8 mouse cellular contexts compared by ENCODE assay signal in the genomic region with DNA sequence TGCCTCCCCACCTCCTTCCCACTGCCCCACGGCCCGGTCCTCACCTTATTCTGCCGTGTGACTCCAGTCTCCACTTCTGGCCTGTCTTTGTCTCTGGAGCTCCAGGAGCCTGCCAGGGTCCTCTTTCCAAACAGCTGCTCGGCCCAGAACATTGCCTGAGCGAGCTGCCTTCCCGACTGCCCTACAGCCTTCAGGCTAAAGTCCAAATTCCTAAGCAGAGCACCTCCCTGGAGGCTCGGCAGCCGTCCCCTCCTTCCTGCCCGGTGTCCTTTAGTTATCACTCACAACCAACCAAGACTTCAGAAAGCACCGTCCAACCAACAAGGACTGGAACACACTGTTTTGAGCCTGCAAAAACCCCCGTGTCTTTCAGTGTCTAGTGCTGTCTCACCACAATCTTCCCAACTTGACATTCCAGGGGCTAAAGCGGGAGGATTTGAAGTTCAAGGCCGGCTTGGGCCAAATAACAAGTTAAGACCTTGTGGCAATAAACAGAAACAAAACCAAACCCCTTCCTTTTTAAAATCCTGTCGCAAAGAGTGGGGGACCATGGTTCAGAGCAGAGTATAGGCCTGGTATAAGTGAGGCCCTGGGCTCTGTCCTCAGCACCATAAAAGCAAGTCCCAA. TPM values are rescaled to one million over a fixed set of nuclear protein-coding genes. Genes with fewer than 3 reads are reported as not detected.
DNase-seq lines count a peak whose midpoint lies in the region; ATAC-seq and TF ChIP-seq lines count a peak whose summit lies in the region.

A gene (minus strand): TSS at position 164 of the 627 bp plus-strand sequence.

- no peak within 1 kb of the TSS for H3K9ac ChIP-seq in heart, embryonic 11.5 days (ENCODE audit: low read depth, low read length)
- H3K9ac ChIP-seq in heart, adult 2 months (ENCODE audit: low read depth, low read length) = no peak within 1 kb of the TSS
- H3K9ac ChIP-seq in kidney, embryonic 16.5 days (replicated peaks; ENCODE audit: low read length) = peak within 1 kb of the TSS; percentile 20; the same call in 1 of the 2 replicates
- H3K9ac ChIP-seq in midbrain, embryonic 15.5 days = no peak within 1 kb of the TSS

- no peaks in the 10 kb centered on the region for H3K9me3 ChIP-seq in heart, embryonic 11.5 days (replicated peaks; ENCODE audit: control insufficient read depth, low read length)
- no peaks in the 10 kb centered on the region for H3K9me3 ChIP-seq in kidney, embryonic 16.5 days (ENCODE audit: low read length)
- H3K9me3 ChIP-seq in midbrain, embryonic 15.5 days = no peaks in the 10 kb centered on the region

- intact Hi-C loops in heart, adult 2 months (cut with DNase I) = loop anchor here (1.0 to 2.0 kb wide), 2 partner anchors 200 to 260 kb away; no protein-coding TSS in a partner anchor

- no peak within 1 kb of the TSS for H3K4me2 ChIP-seq in heart, embryonic 11.5 days
- peak within 1 kb of the TSS; percentile 15; the same call in 1 of the 2 replicates for H3K4me2 ChIP-seq in kidney, embryonic 16.5 days (replicated peaks; ENCODE audit: low read depth, low read length)
- H3K4me2 ChIP-seq in midbrain, embryonic 15.5 days = no peak within 1 kb of the TSS

- H3K27me3 ChIP-seq in heart, embryonic 11.5 days (ENCODE audit: control insufficient read depth, insufficient read depth, low read length) = no peaks in the 10 kb centered on the region
- H3K27me3 ChIP-seq in heart, adult 2 months (ENCODE audit: control insufficient read depth, insufficient read depth, low read length) = no peaks in the 10 kb centered on the region
- no peaks in the 10 kb centered on the region for H3K27me3 ChIP-seq in kidney, embryonic 16.5 days (ENCODE audit: insufficient read depth, low read length)
- H3K27me3 ChIP-seq in midbrain, embryonic 15.5 days (replicated peaks) = no peaks in the 10 kb centered on the region

- H3K4me3 ChIP-seq in heart, embryonic 11.5 days (ENCODE audit: low read depth, low read length) = no peak within 1 kb of the TSS
- H3K4me3 ChIP-seq in heart, adult 2 months = no peak within 1 kb of the TSS
- H3K4me3 ChIP-seq in kidney, embryonic 16.5 days (ENCODE audit: low read length) = no peak within 1 kb of the TSS; the same call in 1 of the 2 replicates
- H3K4me3 ChIP-seq in midbrain, embryonic 15.5 days = no peak within 1 kb of the TSS

- no peak for TF ChIP-seq POLR2A in heart, adult 2 months (IDR thresholded peaks at IDR 0.05; ENCODE audit: insufficient read depth, low read depth, low read length)

- no peaks in the 10 kb centered on the region for H3K79me2 ChIP-seq in heart, adult 2 months (replicated peaks; ENCODE audit: control insufficient read depth, insufficient read depth, low read length)

- TF ChIP-seq CTCF in heart, adult 2 months (IDR thresholded peaks at IDR 0.05) = no peak

- no peaks in the 10 kb centered on the region; the same call in 1 of the 2 replicates for H3K4me1 ChIP-seq in heart, embryonic 11.5 days (ENCODE audit: control insufficient read depth, insufficient read depth, low read length)
- H3K4me1 ChIP-seq in heart, adult 2 months (ENCODE audit: control insufficient read depth, insufficient read depth, low read length) = peaks cover 2% of the 10 kb centered on the region; the same call in 1 of the 2 replicates
- peaks cover 7% of the 10 kb centered on the region for H3K4me1 ChIP-seq in kidney, embryonic 16.5 days (ENCODE audit: insufficient read depth, low read length)
- H3K4me1 ChIP-seq in midbrain, embryonic 15.5 days = peaks cover 15% of the 10 kb centered on the region

- no peaks in the 10 kb centered on the region for H3K36me3 ChIP-seq in heart, embryonic 11.5 days (ENCODE audit: control insufficient read depth, insufficient read depth, low read length)
- H3K36me3 ChIP-seq in heart, adult 2 months (ENCODE audit: control insufficient read depth, insufficient read depth, low read length) = no peaks in the 10 kb centered on the region
- no peaks in the 10 kb centered on the region for H3K36me3 ChIP-seq in kidney, embryonic 16.5 days (ENCODE audit: insufficient read depth, low read length)
- H3K36me3 ChIP-seq in midbrain, embryonic 15.5 days (replicated peaks) = no peaks in the 10 kb centered on the region

- DNase-seq in heart, adult 11 months = peak; percentile 93
- peak; percentile 78 to 91 for DNase-seq in adrenal gland, adult (ENCODE audit: inconsistent age in 2 of 2, low spot score in 1 of 2)
- DNase-seq in heart, adult 2 months = peak; percentile 31 to 36
- no peak for DNase-seq in T-cell, adult 2 months (ENCODE audit: low spot score)

- no peak for ATAC-seq in heart, embryonic 11.5 days (replicated peaks; ENCODE audit: insufficient number of reproducible peaks, low FRiP score, low TSS enrichment)
- peak; percentile 74 for ATAC-seq in kidney, embryonic 16.5 days (ENCODE audit: low FRiP score, low TSS enrichment)
- ATAC-seq in midbrain, embryonic 15.5 days (replicated peaks) = no peak
- no peak for ATAC-seq in cerebellum, adult (ENCODE audit: insufficient number of reproducible peaks, low FRiP score, low TSS enrichment)

- no peak for TF ChIP-seq EP300 in heart, adult 2 months (IDR thresholded peaks at IDR 0.05; ENCODE audit: insufficient read depth, low read depth, low read length)

- no peak within 1 kb of the TSS for H3K27ac ChIP-seq in heart, embryonic 11.5 days (ENCODE audit: low read depth, low read length)
- no peak within 1 kb of the TSS for H3K27ac ChIP-seq in heart, adult 2 months
- peak within 1 kb of the TSS; percentile 72; the same call in 1 of the 2 replicates for H3K27ac ChIP-seq in kidney, embryonic 16.5 days (ENCODE audit: low read length)
- H3K27ac ChIP-seq in midbrain, embryonic 15.5 days = no peak within 1 kb of the TSS

- WGBS in heart, embryonic 11.5 days (ENCODE audit: insufficient replicate concordance) = 51% methylated on average over 14 of the region's 14 CpGs
- WGBS in heart, adult 2 months = 47% methylated on average over 14 of the region's 14 CpGs
- WGBS in kidney, embryonic 16.5 days = 53% methylated on average over 14 of the region's 14 CpGs
- WGBS in midbrain, embryonic 15.5 days = 72% methylated on average over 14 of the region's 14 CpGs

RNA-seq across cellular contexts. Expression of the gene that starts here (rescaled TPM):
- 5.7 and 10.0 TPM in 2 replicates for polyA plus RNA-seq in heart, embryonic 11.5 days (2014; fragmentation: Nextera tagmentation; extraction: Ambion mirVana)
- total RNA-seq in heart, adult 2 months (2021) = 10 to 100 TPM; 76.2 to 93.4 TPM
- polyA plus RNA-seq in heart, adult 2 months (2012; rRNA removed) = 58.7 and 64.9 TPM in 2 replicates
- 32.5 and 37.7 TPM in 2 replicates for polyA plus RNA-seq in kidney, embryonic 16.5 days (2015; fragmentation: Nextera tagmentation; extraction: Ambion mirVana)
- polyA plus RNA-seq in midbrain, embryonic 15.5 days (2015; fragmentation: Nextera tagmentation; extraction: Ambion mirVana) = 29.8 and 33.9 TPM in 2 replicates
